Mouse (Mus musculus): ENCODE data around the gene Bmper.

DNA sequence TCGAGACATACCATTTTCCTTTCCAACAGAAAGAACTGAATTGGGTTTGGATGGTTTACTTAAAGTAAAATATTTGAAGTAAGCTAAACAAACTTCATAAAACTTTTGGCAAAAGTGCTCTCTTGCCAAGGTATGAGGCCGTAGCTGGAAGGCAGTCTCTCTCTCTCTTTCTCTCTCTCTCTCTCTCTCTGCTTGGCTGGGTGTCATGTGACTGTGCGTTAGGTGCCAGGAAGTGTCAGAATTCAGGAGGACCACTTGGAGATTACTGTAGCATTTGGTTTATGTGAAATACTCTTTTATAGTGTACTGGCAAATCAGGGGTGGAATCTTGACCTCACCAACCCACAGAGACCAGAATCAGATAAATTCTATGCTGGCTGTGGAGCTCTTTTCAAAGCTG is 162.0 kb downstream of the Bmper start:
- TF ChIP-seq CTCF (IDR thresholded peaks at IDR 0.05; ENCODE audit: low read depth) (no peak), EP300 (IDR thresholded peaks at IDR 0.05; ENCODE audit: low read depth) (no peak)

Data from liver, postnatal 0 days (tissue).